Mouse (Mus musculus): ENCODE measurements at regions not wholly inside any gene's neighbourhood (a gene's known extent, or its start where the extent isn't known, plus 50 kb on each side); places are given as distances from the start of the nearest gene placed in this dataset.

DNA sequence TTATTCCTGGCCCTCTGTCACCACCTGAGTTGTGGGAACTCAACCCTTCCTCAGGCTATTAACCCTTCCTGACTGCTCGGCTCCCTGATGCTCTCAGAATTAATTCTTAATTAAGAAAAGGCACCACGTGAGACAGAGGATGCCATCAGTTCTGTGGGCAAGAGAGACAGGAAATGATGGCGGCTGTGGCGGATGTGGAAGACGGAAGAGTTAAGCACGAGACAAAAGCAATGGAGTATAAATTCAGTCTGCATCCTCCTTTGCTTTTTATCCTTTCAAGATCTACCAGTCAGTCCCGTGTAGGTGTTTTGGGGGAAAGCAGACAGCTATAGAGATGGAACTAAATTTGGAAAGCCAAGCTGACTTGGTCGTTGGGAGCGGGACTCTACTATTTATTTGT lies 146.5 kb upstream of the Rap1b start:
- TF ChIP-seq POLR2A (IDR thresholded peaks at IDR 0.05; ENCODE audit: low read depth, low read length) (no peak), CTCF (IDR thresholded peaks at IDR 0.05; ENCODE audit: extremely low read depth, insufficient read depth, insufficient read length, insufficient replicate concordance) (no peak)
- Histone ChIP-seq H3K36me3 (ENCODE audit: control insufficient read depth, insufficient read depth, low read length) (no peaks in the 10 kb centered on the region), H3K27me3 (ENCODE audit: control insufficient read depth, insufficient read depth, low read length) (no peaks in the 10 kb centered on the region), H3K4me1 (ENCODE audit: control insufficient read depth, insufficient read depth, insufficient read length) (peaks cover 14% of the 10 kb centered on the region; the same call in 1 of the 2 replicates), H3K27ac (ENCODE audit: insufficient read depth, low read length) (no peak overlapping the region; the same call in 1 of the 2 replicates), H3K4me3 (ENCODE audit: extremely low read depth, insufficient read depth, insufficient read length) (no peak overlapping the region)
- 56% methylated on average over 9 of the region's 9 CpGs for WGBS
- no peak for DNase-seq (ENCODE audit: low read depth in 1 of 2, low spot score in 2 of 2)

DNA sequence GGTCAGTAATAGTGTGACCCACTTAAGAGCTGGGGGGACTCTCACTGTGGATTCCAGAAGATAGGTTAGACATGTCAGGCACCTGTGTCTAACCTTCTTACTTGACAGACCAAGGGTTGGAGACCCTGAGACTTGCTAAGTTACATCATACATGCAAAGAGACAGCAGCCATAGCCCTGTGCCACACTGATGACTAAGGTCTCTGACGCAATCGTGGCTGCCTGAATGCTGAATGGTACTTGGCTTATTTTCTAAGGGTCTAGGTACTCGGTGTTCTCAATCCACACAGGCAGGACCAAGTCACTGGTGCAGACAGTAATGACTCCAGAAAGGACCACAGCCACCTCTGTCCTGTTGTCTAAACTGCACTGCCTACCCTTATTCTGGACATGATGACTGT lies 147.8 kb upstream of the Mdm1 start:
- Histone ChIP-seq H3K27me3 (ENCODE audit: control insufficient read depth, insufficient read depth, low read length) (no peaks in the 10 kb centered on the region), H3K4me1 (ENCODE audit: control insufficient read depth, insufficient read depth, insufficient read length) (peaks cover 7% of the 10 kb centered on the region; the same call in 1 of the 2 replicates), H3K4me3 (ENCODE audit: extremely low read depth, insufficient read depth, insufficient read length) (no peak overlapping the region), H3K36me3 (ENCODE audit: control insufficient read depth, insufficient read depth, low read length) (no peaks in the 10 kb centered on the region), H3K27ac (ENCODE audit: insufficient read depth, low read length) (no peak overlapping the region)
- TF ChIP-seq POLR2A (IDR thresholded peaks at IDR 0.05; ENCODE audit: low read depth, low read length) (no peak), CTCF (IDR thresholded peaks at IDR 0.05; ENCODE audit: extremely low read depth, insufficient read depth, insufficient read length, insufficient replicate concordance) (no peak)
- WGBS, result 89% methylated on average over 3 of the region's 3 CpGs
- DNase-seq (ENCODE audit: low read depth in 1 of 2, low spot score in 2 of 2), result no peak

DNA sequence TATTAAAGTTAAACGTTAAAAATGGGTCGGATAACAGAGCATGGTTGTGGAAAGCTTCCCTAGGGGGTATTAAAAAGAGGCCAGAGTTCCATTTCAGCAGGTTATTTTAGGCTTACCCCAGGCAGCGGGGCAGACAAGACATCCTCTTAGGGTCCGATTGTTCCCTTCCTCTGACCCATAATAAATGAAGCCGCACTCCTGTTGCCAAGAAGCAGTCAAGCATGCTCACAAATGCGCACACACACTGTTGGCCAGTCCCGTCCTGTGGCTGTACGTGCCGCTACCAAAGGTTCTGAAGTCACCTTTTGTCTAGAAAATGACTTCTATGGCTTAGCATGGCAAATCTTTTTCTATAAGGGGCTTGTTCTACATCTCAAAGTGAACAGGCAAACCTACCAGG lies 146.8 kb upstream of the Mdm1 start:
- no peak overlapping the region for H3K27ac ChIP-seq (ENCODE audit: insufficient read depth, low read length)
- H3K4me1 ChIP-seq (ENCODE audit: control insufficient read depth, insufficient read depth, insufficient read length), result peaks cover 7% of the 10 kb centered on the region; the same call in 1 of the 2 replicates
- no peak overlapping the region for H3K4me3 ChIP-seq (ENCODE audit: extremely low read depth, insufficient read depth, insufficient read length)
- DNase-seq (ENCODE audit: low read depth in 1 of 2, low spot score in 2 of 2), result no peak
- no peaks in the 10 kb centered on the region for H3K36me3 ChIP-seq (ENCODE audit: control insufficient read depth, insufficient read depth, low read length)
- H3K27me3 ChIP-seq (ENCODE audit: control insufficient read depth, insufficient read depth, low read length), result no peaks in the 10 kb centered on the region
- no peak for TF ChIP-seq CTCF (IDR thresholded peaks at IDR 0.05; ENCODE audit: extremely low read depth, insufficient read depth, insufficient read length, insufficient replicate concordance)
- TF ChIP-seq POLR2A (IDR thresholded peaks at IDR 0.05; ENCODE audit: low read depth, low read length), result no peak
- WGBS, result 89% methylated on average over 9 of the region's 9 CpGs

DNA sequence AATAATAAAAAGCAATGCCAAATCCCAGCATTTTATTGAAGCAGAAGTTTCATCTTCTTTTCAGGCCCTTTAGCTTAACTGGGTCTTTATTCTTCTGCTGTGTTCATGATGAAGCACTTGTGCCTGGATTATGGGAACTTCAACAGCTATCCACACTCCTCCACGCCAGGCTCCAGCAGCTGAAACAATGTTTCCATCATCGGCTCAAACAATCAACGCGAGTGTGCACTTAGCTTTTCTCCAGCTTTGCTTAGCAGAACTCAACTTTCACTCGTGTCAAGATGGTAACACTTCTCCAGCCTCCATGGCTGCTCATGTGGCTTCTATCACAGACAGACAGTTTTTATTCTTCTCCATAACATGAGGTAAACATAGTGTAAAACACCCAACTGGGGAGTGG lies 143.8 kb upstream of the Mdm1 start:
- no peak overlapping the region for H3K27ac ChIP-seq (ENCODE audit: insufficient read depth, low read length)
- no peak for DNase-seq (ENCODE audit: low read depth in 1 of 2, low spot score in 2 of 2)
- H3K36me3 ChIP-seq (ENCODE audit: control insufficient read depth, insufficient read depth, low read length), result no peaks in the 10 kb centered on the region
- H3K4me3 ChIP-seq (ENCODE audit: extremely low read depth, insufficient read depth, insufficient read length), result no peak overlapping the region
- H3K4me1 ChIP-seq (ENCODE audit: control insufficient read depth, insufficient read depth, insufficient read length), result peaks cover 16% of the 10 kb centered on the region; the same call in 1 of the 2 replicates
- TF ChIP-seq CTCF (IDR thresholded peaks at IDR 0.05; ENCODE audit: extremely low read depth, insufficient read depth, insufficient read length, insufficient replicate concordance), result no peak
- no peak for TF ChIP-seq POLR2A (IDR thresholded peaks at IDR 0.05; ENCODE audit: low read depth, low read length)
- 94% methylated on average over 5 of the region's 5 CpGs for WGBS
- H3K27me3 ChIP-seq (ENCODE audit: control insufficient read depth, insufficient read depth, low read length), result no peaks in the 10 kb centered on the region

DNA sequence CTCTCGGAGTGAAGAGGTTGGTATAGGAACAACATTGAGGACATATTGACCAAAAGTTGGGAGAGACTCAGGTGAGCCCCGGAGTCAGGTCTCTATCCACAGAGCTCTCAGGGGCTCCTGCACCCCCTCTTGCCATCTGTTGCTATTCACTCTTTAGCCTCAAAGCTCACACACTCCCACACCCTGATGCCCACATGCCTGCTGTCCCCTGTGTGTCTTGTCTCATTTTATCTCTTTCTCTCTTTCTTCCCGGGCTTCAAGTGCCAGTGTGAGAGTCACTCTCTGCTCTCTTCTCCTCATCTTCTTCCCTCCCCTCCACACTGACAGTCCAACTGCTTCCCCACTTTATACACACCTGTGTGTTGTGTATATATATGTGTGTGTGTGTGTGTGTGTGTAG lies 141.0 kb upstream of the Mdm1 start:
- WGBS, result 83% methylated on average over 3 of the region's 3 CpGs
- Histone ChIP-seq H3K4me3 (ENCODE audit: extremely low read depth, insufficient read depth, insufficient read length) (no peak overlapping the region), H3K36me3 (ENCODE audit: control insufficient read depth, insufficient read depth, low read length) (no peaks in the 10 kb centered on the region), H3K27me3 (ENCODE audit: control insufficient read depth, insufficient read depth, low read length) (no peaks in the 10 kb centered on the region), H3K27ac (ENCODE audit: insufficient read depth, low read length) (no peak overlapping the region), H3K4me1 (ENCODE audit: control insufficient read depth, insufficient read depth, insufficient read length) (peaks cover 9% of the 10 kb centered on the region; the same call in 1 of the 2 replicates)
- no peak for TF ChIP-seq CTCF (IDR thresholded peaks at IDR 0.05; ENCODE audit: extremely low read depth, insufficient read depth, insufficient read length, insufficient replicate concordance)
- no peak for TF ChIP-seq POLR2A (IDR thresholded peaks at IDR 0.05; ENCODE audit: low read depth, low read length)
- DNase-seq (ENCODE audit: low read depth in 1 of 2, low spot score in 2 of 2), result no peak

DNA sequence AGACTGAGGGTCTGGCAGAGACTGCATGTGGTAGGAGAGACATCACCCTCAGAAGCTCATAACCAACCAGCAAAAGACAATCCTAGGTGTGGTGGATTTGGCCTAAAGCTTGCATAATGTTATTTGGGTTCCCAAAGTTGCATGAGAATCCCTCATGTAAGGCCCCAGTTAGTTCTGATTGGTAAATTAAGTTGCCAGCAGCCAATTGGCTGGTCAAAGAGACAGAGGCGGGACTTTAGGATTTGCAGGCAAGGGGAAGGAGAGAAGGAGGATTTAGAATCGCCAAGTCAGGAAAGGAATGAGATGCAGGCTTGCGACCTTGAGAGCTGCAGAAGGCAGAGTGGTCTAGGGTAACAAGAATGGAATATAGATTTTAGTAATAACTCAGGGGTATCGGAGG lies 140.1 kb upstream of the Mdm1 start:
- Histone ChIP-seq H3K27me3 (ENCODE audit: control insufficient read depth, insufficient read depth, low read length) (no peaks in the 10 kb centered on the region), H3K36me3 (ENCODE audit: control insufficient read depth, insufficient read depth, low read length) (no peaks in the 10 kb centered on the region), H3K27ac (ENCODE audit: insufficient read depth, low read length) (peak overlapping the region; percentile 41; the same call in 1 of the 2 replicates), H3K4me3 (ENCODE audit: extremely low read depth, insufficient read depth, insufficient read length) (no peak overlapping the region), H3K4me1 (ENCODE audit: control insufficient read depth, insufficient read depth, insufficient read length) (peaks cover 9% of the 10 kb centered on the region; the same call in 1 of the 2 replicates)
- TF ChIP-seq POLR2A (IDR thresholded peaks at IDR 0.05; ENCODE audit: low read depth, low read length), result no peak
- no peak for TF ChIP-seq CTCF (IDR thresholded peaks at IDR 0.05; ENCODE audit: extremely low read depth, insufficient read depth, insufficient read length, insufficient replicate concordance)
- no peak for DNase-seq (ENCODE audit: low read depth in 1 of 2, low spot score in 2 of 2)
- 77% methylated on average over 4 of the region's 4 CpGs for WGBS

DNA sequence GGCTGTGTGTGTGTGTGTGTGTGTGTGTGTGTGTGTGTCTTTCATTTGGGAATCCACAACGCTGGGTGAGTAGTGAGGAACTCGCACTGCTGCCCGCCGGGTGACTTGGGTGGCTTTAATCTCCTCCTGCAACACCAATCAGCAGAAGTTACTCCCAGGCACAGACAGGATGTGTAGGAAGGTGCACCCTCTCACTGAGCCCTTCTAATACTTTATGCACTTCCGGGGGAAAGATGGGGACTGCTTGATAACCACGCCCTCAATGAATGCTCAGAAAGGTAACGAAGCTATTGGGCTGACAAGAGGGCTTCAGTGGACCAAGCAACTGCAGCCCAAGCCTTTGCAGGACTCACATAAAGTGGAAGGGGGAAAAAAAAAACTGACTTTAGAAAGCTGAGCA lies 139.6 kb upstream of the Mdm1 start:
- H3K27me3 ChIP-seq (ENCODE audit: control insufficient read depth, insufficient read depth, low read length), result no peaks in the 10 kb centered on the region
- WGBS, result 30% methylated on average over 7 of the region's 7 CpGs
- H3K36me3 ChIP-seq (ENCODE audit: control insufficient read depth, insufficient read depth, low read length), result no peaks in the 10 kb centered on the region
- peak; percentile 19 to 32 for DNase-seq (ENCODE audit: low read depth in 1 of 2, low spot score in 2 of 2)
- H3K4me3 ChIP-seq (ENCODE audit: extremely low read depth, insufficient read depth, insufficient read length), result no peak overlapping the region
- TF ChIP-seq CTCF (IDR thresholded peaks at IDR 0.05; ENCODE audit: extremely low read depth, insufficient read depth, insufficient read length, insufficient replicate concordance), result no peak
- no peak for TF ChIP-seq POLR2A (IDR thresholded peaks at IDR 0.05; ENCODE audit: low read depth, low read length)
- H3K4me1 ChIP-seq (ENCODE audit: control insufficient read depth, insufficient read depth, insufficient read length), result peaks cover 13% of the 10 kb centered on the region; the same call in 1 of the 2 replicates
- H3K27ac ChIP-seq (ENCODE audit: insufficient read depth, low read length), result peak overlapping the region; percentile 41
